Mouse (Mus musculus): ENCODE measurements around the gene Kntc1.
"Not testable (repeated sequence)": the region's sequence is repeated elsewhere in the genome, so short reads cannot be mapped to it uniquely, and the experiment has no call there.

- not testable (repeated sequence) for TF ChIP-seq POLR2A (IDR thresholded peaks at IDR 0.05; ENCODE audit: borderline replicate concordance, extremely low read depth, insufficient read depth, insufficient read length, poor library complexity, severe bottlenecking); CTCF (IDR thresholded peaks at IDR 0.05; ENCODE audit: borderline replicate concordance, extremely low read depth, insufficient read depth, insufficient read length)
Observed at GRCm38 (mm10) chr5:123766455-123766854, 16.9 kb downstream of the Kntc1 start.

All from brain, embryonic 14.5 days (tissue).